Mouse (Mus musculus): ENCODE results near the gene Dglucy. TPM values are rescaled to one million over a fixed set of nuclear protein-coding genes. Genes with fewer than 3 reads are reported as not detected.

The Dglucy gene
- polyA plus RNA-seq, 1 experiment from 2014 or later = 0.57 TPM

DNA sequence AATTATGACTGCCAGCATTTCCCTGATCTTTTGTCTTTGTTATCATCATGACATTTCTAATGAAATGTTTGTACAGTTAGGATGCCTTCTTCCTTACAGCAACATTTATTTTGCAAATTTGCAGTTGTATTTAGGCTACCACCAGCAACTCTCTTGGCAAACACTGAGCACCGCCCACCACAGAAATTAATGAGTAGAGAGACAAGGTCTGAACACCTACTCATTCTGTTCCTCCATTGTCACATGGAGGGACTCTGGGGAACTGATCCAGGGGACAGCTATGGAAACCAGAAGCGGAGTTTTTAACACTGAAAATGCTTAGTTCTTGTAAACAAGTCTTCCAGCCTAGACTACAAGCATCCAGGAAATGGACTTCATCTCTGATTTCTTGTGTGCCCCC lies 35.0 kb downstream of the Dglucy start:
- no peak overlapping the region for H3K27ac ChIP-seq (ENCODE audit: low read depth, low read length)
- WGBS = 93% methylated on average over 2 of the region's 2 CpGs
- no peaks in the 10 kb centered on the region for H3K9me3 ChIP-seq (ENCODE audit: control insufficient read depth, low read length)
- no peak overlapping the region for H3K4me2 ChIP-seq (replicated peaks; ENCODE audit: low read depth, low read length)
- no peaks in the 10 kb centered on the region for H3K4me1 ChIP-seq (replicated peaks; ENCODE audit: control insufficient read depth, insufficient read depth, low read length)
- no peaks in the 10 kb centered on the region for H3K27me3 ChIP-seq (ENCODE audit: control insufficient read depth, insufficient read depth, low read length)
- DNase-seq (ENCODE audit: low spot score) (no peak), ATAC-seq (ENCODE audit: low FRiP score) (no peak)
- no peak overlapping the region for H3K4me3 ChIP-seq (ENCODE audit: low read depth, low read length)
- no peak overlapping the region for H3K9ac ChIP-seq (ENCODE audit: low read depth, low read length)
- no peaks in the 10 kb centered on the region for H3K36me3 ChIP-seq (ENCODE audit: control insufficient read depth, insufficient read depth, low read length)

GRCm38 (mm10) chr12:100814671-100815070 lies 35.8 kb downstream of the Dglucy start:
- no peak overlapping the region for H3K9ac ChIP-seq (ENCODE audit: low read depth, low read length)

DNA sequence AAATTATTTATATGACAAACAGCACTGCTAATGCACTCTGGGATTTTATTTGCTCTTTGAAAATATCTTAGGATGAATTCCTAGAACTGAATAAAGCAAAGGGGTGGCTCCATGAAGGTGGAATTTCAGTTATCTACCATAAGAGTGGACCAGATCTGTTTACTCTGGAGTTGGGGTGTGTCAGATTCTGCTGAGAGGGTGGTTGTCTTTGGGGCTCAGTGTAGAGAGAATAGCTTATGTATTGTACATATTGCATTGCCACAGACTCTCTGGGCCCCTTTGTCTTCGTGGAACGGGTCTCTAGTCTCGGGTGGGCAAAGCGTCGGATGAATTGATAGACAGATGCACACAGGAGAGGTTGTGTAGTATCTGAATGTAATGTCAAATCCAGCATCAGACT lies 38.0 kb downstream of the Dglucy start:
- 96% methylated on average over 5 of the region's 5 CpGs for WGBS
- H3K27me3 ChIP-seq (ENCODE audit: control insufficient read depth, insufficient read depth, low read length) = no peaks in the 10 kb centered on the region
- H3K9ac ChIP-seq (ENCODE audit: low read depth, low read length) = no peak overlapping the region

More at GRCm38 (mm10) chr12:100814671-100815070, 35.8 kb downstream of the Dglucy start:
- no peak overlapping the region for H3K4me2 ChIP-seq (replicated peaks; ENCODE audit: low read depth, low read length)
- H3K27me3 ChIP-seq (ENCODE audit: control insufficient read depth, insufficient read depth, low read length) = no peaks in the 10 kb centered on the region
- H3K9me3 ChIP-seq (ENCODE audit: control insufficient read depth, low read length) = no peaks in the 10 kb centered on the region
- no peaks in the 10 kb centered on the region for H3K36me3 ChIP-seq (ENCODE audit: control insufficient read depth, insufficient read depth, low read length)
- H3K27ac ChIP-seq (ENCODE audit: low read depth, low read length) = no peak overlapping the region
- H3K4me1 ChIP-seq (replicated peaks; ENCODE audit: control insufficient read depth, insufficient read depth, low read length) = no peaks in the 10 kb centered on the region
- ATAC-seq (ENCODE audit: low FRiP score) (no peak), DNase-seq (ENCODE audit: low spot score) (no peak)
- WGBS = 84% methylated on average over 3 of the region's 3 CpGs
- no peak overlapping the region for H3K4me3 ChIP-seq (ENCODE audit: low read depth, low read length)

DNA sequence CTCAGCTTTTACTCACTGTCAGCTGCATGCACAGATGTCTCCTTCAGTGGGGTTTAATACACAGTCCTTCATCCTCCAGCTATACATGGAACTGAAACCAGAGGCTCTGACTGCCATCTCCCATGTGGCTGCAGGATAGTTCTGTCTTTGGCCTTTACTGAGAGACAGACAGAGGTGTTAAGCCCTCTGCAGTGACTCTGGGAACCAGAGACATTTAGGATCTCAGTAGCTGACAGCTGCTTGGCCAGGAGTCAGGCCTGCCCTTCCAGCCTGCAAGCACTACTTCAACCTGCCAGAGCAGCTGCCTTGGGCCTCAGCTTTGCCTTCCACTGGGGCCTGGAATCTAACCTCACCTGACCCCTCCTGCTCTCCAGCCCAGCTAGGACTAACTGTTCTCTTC lies 41.1 kb downstream of the Dglucy start:
- H3K9me3 ChIP-seq (ENCODE audit: control insufficient read depth, low read length) = no peaks in the 10 kb centered on the region
- H3K27ac ChIP-seq (ENCODE audit: low read depth, low read length) = no peak overlapping the region
- no peak overlapping the region for H3K4me3 ChIP-seq (ENCODE audit: low read depth, low read length)
- ATAC-seq (ENCODE audit: low FRiP score) = no peak
- no peak overlapping the region for H3K9ac ChIP-seq (ENCODE audit: low read depth, low read length)
- no peaks in the 10 kb centered on the region for H3K36me3 ChIP-seq (ENCODE audit: control insufficient read depth, insufficient read depth, low read length)
- DNase-seq (ENCODE audit: low spot score) = no peak
- H3K4me1 ChIP-seq (replicated peaks; ENCODE audit: control insufficient read depth, insufficient read depth, low read length) = no peaks in the 10 kb centered on the region
- no peak overlapping the region for H3K4me2 ChIP-seq (replicated peaks; ENCODE audit: low read depth, low read length)
- H3K27me3 ChIP-seq (ENCODE audit: control insufficient read depth, insufficient read depth, low read length) = no peaks in the 10 kb centered on the region

More for the DNA sequence above, 38.0 kb downstream of the Dglucy start:
- Histone ChIP-seq H3K36me3 (ENCODE audit: control insufficient read depth, insufficient read depth, low read length) (no peaks in the 10 kb centered on the region), H3K9me3 (ENCODE audit: control insufficient read depth, low read length) (no peaks in the 10 kb centered on the region), H3K4me1 (replicated peaks; ENCODE audit: control insufficient read depth, insufficient read depth, low read length) (no peaks in the 10 kb centered on the region), H3K4me3 (ENCODE audit: low read depth, low read length) (no peak overlapping the region), H3K27ac (ENCODE audit: low read depth, low read length) (no peak overlapping the region), H3K4me2 (replicated peaks; ENCODE audit: low read depth, low read length) (no peak overlapping the region)
- DNase-seq (ENCODE audit: low spot score) = no peak
- ATAC-seq (ENCODE audit: low FRiP score) = no peak

DNA sequence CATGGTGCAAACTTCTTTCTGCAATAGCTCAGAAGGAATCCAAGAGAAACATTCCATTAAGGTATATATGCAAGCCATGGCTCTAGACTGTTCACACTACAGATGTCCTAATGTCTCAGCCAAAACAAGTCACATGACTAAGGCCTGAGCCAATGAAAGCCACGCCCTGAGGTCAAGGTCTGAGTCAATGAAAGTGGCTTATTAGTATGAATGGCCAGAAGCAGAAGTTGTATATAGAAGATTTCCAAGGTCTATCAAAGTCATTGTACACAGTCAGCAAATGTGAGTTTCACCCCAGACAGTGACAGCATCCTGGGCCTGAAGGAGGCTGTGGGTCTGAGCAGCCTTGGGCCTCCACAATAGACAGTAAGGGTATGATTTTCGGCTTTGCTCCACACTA lies 52.2 kb downstream of the Dglucy start:
- H3K9ac ChIP-seq (ENCODE audit: low read depth, low read length) = no peak overlapping the region
- 74% methylated on average over 2 of the region's 2 CpGs for WGBS

DNA sequence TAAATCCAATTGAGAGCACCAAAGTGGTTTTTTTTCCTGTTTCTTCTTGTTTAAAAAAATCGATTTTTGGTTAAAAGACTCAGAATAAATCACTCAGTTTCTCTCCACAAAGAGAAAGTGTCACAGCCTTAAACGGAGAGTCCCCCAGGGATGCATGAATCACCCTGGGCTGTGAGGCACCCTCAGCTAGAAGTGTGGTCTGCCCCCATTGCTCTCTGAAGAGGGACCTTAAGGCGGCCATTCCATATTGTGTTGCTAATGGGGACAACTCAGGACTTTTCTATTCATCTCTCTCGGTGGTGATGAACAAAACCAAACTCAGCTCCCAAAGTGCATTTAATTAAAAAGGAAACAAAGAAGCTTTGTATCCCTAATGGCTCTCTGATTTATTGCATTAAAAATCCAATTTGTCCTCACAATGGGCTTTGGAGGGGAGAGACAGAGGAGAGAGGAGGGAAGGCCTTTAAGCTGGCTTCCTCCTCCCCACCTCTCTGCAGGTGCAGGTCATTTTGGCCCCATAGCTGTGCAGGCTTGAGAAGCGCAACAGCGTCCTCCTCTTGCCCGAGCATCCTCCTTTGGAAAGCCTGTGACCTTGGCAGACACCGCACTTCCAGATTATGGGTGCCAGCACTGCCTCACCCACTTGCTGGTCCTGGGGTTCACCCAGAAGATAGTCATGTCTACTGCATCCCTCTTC lies 52.9 kb downstream of the Dglucy start:
- DNase-seq (ENCODE audit: low spot score) = no peak
- Histone ChIP-seq H3K27ac (ENCODE audit: low read depth, low read length) (no peak overlapping the region), H3K27me3 (ENCODE audit: control insufficient read depth, insufficient read depth, low read length) (no peaks in the 10 kb centered on the region), H3K4me1 (replicated peaks; ENCODE audit: control insufficient read depth, insufficient read depth, low read length) (no peaks in the 10 kb centered on the region), H3K4me2 (replicated peaks; ENCODE audit: low read depth, low read length) (no peak overlapping the region), H3K4me3 (ENCODE audit: low read depth, low read length) (no peak overlapping the region), H3K9me3 (ENCODE audit: control insufficient read depth, low read length) (no peaks in the 10 kb centered on the region), H3K9ac (ENCODE audit: low read depth, low read length) (no peak overlapping the region), H3K36me3 (ENCODE audit: control insufficient read depth, insufficient read depth, low read length) (no peaks in the 10 kb centered on the region)
- 36% methylated on average over 8 of the region's 8 CpGs for WGBS
- peak; percentile 79; the same call in 1 of the 2 replicates for ATAC-seq (ENCODE audit: low FRiP score)

More for the DNA sequence above, 52.2 kb downstream of the Dglucy start:
- Histone ChIP-seq H3K4me1 (replicated peaks; ENCODE audit: control insufficient read depth, insufficient read depth, low read length) (no peaks in the 10 kb centered on the region), H3K9me3 (ENCODE audit: control insufficient read depth, low read length) (no peaks in the 10 kb centered on the region), H3K27me3 (ENCODE audit: control insufficient read depth, insufficient read depth, low read length) (no peaks in the 10 kb centered on the region), H3K4me3 (ENCODE audit: low read depth, low read length) (no peak overlapping the region), H3K36me3 (ENCODE audit: control insufficient read depth, insufficient read depth, low read length) (no peaks in the 10 kb centered on the region), H3K4me2 (replicated peaks; ENCODE audit: low read depth, low read length) (no peak overlapping the region), H3K27ac (ENCODE audit: low read depth, low read length) (no peak overlapping the region)
- ATAC-seq (ENCODE audit: low FRiP score) = no peak
- no peak for DNase-seq (ENCODE audit: low spot score)

DNA sequence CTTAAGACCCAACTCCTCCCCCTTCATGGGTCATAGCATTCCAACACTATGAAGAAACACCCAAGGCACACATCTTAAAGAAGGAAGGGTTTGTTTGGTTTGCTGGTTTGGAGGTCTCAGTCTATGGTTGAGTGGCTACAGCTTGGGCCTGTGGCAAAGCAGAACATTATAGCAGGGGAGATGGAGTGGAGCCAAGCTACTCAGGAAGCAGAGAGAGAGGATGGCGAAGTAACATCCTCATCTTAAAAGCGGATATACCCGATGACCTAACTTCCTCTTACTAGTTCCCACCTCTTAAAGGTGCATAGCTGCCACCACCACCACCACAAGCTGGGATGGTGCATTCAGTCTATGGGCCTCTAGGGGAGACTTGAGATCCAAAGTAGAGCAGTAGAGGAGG lies 58.4 kb downstream of the Dglucy start:
- H3K27me3 ChIP-seq (ENCODE audit: control insufficient read depth, insufficient read depth, low read length) = no peaks in the 10 kb centered on the region
- ATAC-seq (ENCODE audit: low FRiP score) (no peak), DNase-seq (ENCODE audit: low spot score) (no peak)
- H3K36me3 ChIP-seq (ENCODE audit: control insufficient read depth, insufficient read depth, low read length) = no peaks in the 10 kb centered on the region
- H3K4me3 ChIP-seq (ENCODE audit: low read depth, low read length) = no peak overlapping the region
- H3K4me1 ChIP-seq (replicated peaks; ENCODE audit: control insufficient read depth, insufficient read depth, low read length) = no peaks in the 10 kb centered on the region
- no peaks in the 10 kb centered on the region for H3K9me3 ChIP-seq (ENCODE audit: control insufficient read depth, low read length)
- H3K4me2 ChIP-seq (replicated peaks; ENCODE audit: low read depth, low read length) = no peak overlapping the region
- no peak overlapping the region for H3K9ac ChIP-seq (ENCODE audit: low read depth, low read length)
- WGBS = 92% methylated on average over 3 of the region's 3 CpGs
- no peak overlapping the region for H3K27ac ChIP-seq (ENCODE audit: low read depth, low read length)

DNA sequence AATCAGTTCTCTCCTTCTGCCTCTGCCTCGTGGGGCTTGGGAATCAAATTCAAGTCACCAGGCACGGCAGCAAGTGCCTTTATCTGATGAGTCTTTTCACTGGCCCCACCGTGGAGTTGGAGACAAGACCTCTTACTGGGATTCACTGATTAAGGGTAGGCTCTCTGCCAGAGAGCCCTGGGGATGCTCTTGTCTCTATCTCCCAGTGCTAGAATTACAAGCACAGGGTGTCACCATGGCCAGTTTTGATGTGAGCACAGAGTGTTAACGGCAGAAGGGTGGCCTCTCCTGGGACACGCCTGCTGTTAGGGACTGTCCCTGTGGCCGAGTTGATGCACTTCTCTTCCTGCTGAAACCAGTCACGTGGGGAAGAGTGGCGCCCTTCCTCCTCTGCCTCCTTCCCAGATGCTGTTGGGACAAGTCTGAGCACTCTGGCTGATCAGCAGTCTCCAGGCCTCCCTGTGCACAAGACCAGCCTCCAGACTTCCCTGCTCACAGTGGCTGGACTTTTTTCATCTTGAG lies 60.3 kb downstream of the Dglucy start:
- ATAC-seq (ENCODE audit: low FRiP score) = no peak
- Histone ChIP-seq H3K27me3 (ENCODE audit: control insufficient read depth, insufficient read depth, low read length) (no peaks in the 10 kb centered on the region), H3K27ac (ENCODE audit: low read depth, low read length) (no peak overlapping the region), H3K4me3 (ENCODE audit: low read depth, low read length) (no peak overlapping the region), H3K9me3 (ENCODE audit: control insufficient read depth, low read length) (no peaks in the 10 kb centered on the region), H3K4me2 (replicated peaks; ENCODE audit: low read depth, low read length) (no peak overlapping the region), H3K36me3 (ENCODE audit: control insufficient read depth, insufficient read depth, low read length) (no peaks in the 10 kb centered on the region), H3K9ac (ENCODE audit: low read depth, low read length) (no peak overlapping the region), H3K4me1 (replicated peaks; ENCODE audit: control insufficient read depth, insufficient read depth, low read length) (no peaks in the 10 kb centered on the region)
- 36% methylated on average over 8 of the region's 8 CpGs for WGBS
- DNase-seq (ENCODE audit: low spot score) = no peak

DNA sequence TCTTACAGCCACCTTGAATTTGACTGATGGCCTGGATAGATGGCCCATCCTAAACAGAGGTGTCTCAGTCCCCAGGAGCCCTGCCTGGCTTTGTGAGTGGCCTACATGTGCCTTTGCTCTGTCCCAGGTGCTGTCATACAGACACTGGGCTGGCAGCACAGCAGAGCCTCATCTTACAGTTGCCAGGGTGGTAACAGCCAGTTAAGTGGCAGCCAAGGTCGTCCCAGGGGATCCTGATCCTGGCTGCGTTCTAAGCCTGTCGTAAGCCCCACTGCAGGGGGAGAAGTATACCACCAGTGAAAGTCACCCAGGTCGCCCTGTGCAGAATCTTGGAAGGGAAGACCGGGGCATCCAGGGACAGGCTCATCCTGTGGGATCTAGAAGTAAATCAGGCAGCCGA lies 61.1 kb downstream of the Dglucy start:
- H3K4me3 ChIP-seq (ENCODE audit: low read depth, low read length) = no peak overlapping the region
- H3K4me1 ChIP-seq (replicated peaks; ENCODE audit: control insufficient read depth, insufficient read depth, low read length) = no peaks in the 10 kb centered on the region
- H3K4me2 ChIP-seq (replicated peaks; ENCODE audit: low read depth, low read length) = no peak overlapping the region
- DNase-seq (ENCODE audit: low spot score) = no peak
- H3K36me3 ChIP-seq (ENCODE audit: control insufficient read depth, insufficient read depth, low read length) = no peaks in the 10 kb centered on the region
- no peak for ATAC-seq (ENCODE audit: low FRiP score)
- WGBS = 83% methylated on average over 6 of the region's 6 CpGs
- H3K9me3 ChIP-seq (ENCODE audit: control insufficient read depth, low read length) = no peaks in the 10 kb centered on the region
- H3K27ac ChIP-seq (ENCODE audit: low read depth, low read length) = no peak overlapping the region
- H3K27me3 ChIP-seq (ENCODE audit: control insufficient read depth, insufficient read depth, low read length) = no peaks in the 10 kb centered on the region
- no peak overlapping the region for H3K9ac ChIP-seq (ENCODE audit: low read depth, low read length)

Measured in hindbrain, embryonic 11.5 days (tissue).